Mouse (Mus musculus) megakaryocyte progenitor cell, adult 5-6 weeks (primary cell): ENCODE results near the gene Gm10300. TPM values are rescaled to one million over a fixed set of nuclear protein-coding genes. Genes with fewer than 3 reads are reported as not detected.

Experiments used
- ATAC-seq: replicated peaks from 2 replicates; pipeline ENCODE4 v1.8.0; 2016; ENCODE audit warnings: mild to moderate bottlenecking, moderate TSS enrichment, inconsistent platforms; ENCODE audit not compliant: poor library complexity
- total RNA-seq, 2 experiments: library from RNA; stranded (forward) in 1 of 2; stranded (reverse) in 1 of 2; fragments of 157-497, 149-512 nt in 1 of 2; fragments of 200-1000 nt in 1 of 2; gene quantifications; 2 replicates each; pipeline versions ENCODE4 v1.2.3 to v1.2.4; 2015 to 2017

Gm10300 gene
- total RNA-seq (2015) (0.07 and 0.34 TPM in 2 replicates), total RNA-seq (2017) (0.50 and 0.61 TPM in 2 replicates)

GRCm38 (mm10) chr4:132074077-132074932, at the start of gene Gm10300:
Gene Gm10300, plus strand, starts transcription at chr4:132074697.
- peak; percentile 1; the same call in 1 of the 2 replicates for ATAC-seq

- ATAC-seq = no peak
These were observed 49.2 kb upstream of the Gm10300 start for GRCm38 (mm10) chr4:132025264-132025663.

GRCm38 (mm10) chr4:132025738-132026527, 48.6 kb upstream of the Gm10300 start:
- ATAC-seq = peak; percentile 50

GRCm38 (mm10) chr4:132027167-132027566, 47.3 kb upstream of the Gm10300 start:
- ATAC-seq = peak; percentile 76

GRCm38 (mm10) chr4:132027806-132028205, 46.7 kb upstream of the Gm10300 start:
- ATAC-seq = no peak

- peak; percentile 32; the same call in 1 of the 2 replicates for ATAC-seq
These were observed 44.4 kb upstream of the Gm10300 start for GRCm38 (mm10) chr4:132029851-132030741.

- no peak for ATAC-seq
These were observed 41.3 kb upstream of the Gm10300 start for GRCm38 (mm10) chr4:132033183-132033582.

GRCm38 (mm10) chr4:132034242-132034641, 40.3 kb upstream of the Gm10300 start:
- ATAC-seq = no peak

- ATAC-seq = no peak
These were observed 37.4 kb upstream of the Gm10300 start for GRCm38 (mm10) chr4:132037137-132037536.

GRCm38 (mm10) chr4:132037991-132038390, 36.5 kb upstream of the Gm10300 start:
- no peak for ATAC-seq

- ATAC-seq = no peak
These were observed 35.7 kb upstream of the Gm10300 start for GRCm38 (mm10) chr4:132038809-132039208.

- ATAC-seq = peak; percentile 10; the same call in 1 of the 2 replicates
These were observed 35.0 kb upstream of the Gm10300 start for GRCm38 (mm10) chr4:132039521-132039920.

- ATAC-seq = peak; percentile 98
These were observed 34.4 kb upstream of the Gm10300 start for GRCm38 (mm10) chr4:132039975-132040645.

GRCm38 (mm10) chr4:132041471-132042332, 32.8 kb upstream of the Gm10300 start:
- no peak for ATAC-seq

- no peak for ATAC-seq
These were observed 30.8 kb upstream of the Gm10300 start for GRCm38 (mm10) chr4:132043726-132044125.

GRCm38 (mm10) chr4:132048011-132048991, 26.2 kb upstream of the Gm10300 start:
- no peak for ATAC-seq

- peak; percentile 93 for ATAC-seq
These were observed 25.5 kb upstream of the Gm10300 start for GRCm38 (mm10) chr4:132048995-132049404.
